Mouse (Mus musculus) urinary bladder, postnatal 10 days (tissue): ENCODE data around the gene Sympk.
A peak's percentile ranks its signal among the peaks of the same experiment; 100 is the strongest.
"Not testable (repeated sequence)": the region's sequence is repeated elsewhere in the genome, so short reads cannot be mapped to it uniquely, and the experiment has no call there.

Experiments
- DNase-seq: peaks from one replicate; pipeline ENCODE4 v3.0.0; 2022; ENCODE audit warnings: low spot score

The Sympk gene

GRCm38 (mm10) chr7:19052345-19053135, 28.4 kb downstream of the Sympk start:
- no peak for DNase-seq

- no peak for DNase-seq
Measured at GRCm38 (mm10) chr7:19053136-19053532, 29.0 kb downstream of the Sympk start.

- no peak for DNase-seq
Measured at GRCm38 (mm10) chr7:19054047-19054776, 30.0 kb downstream of the Sympk start, which contains the start of gene Rsph6a. Gene Rsph6a, plus strand, starts transcription at chr7:19054690.

GRCm38 (mm10) chr7:19054777-19055076, 30.6 kb downstream of the Sympk start:
- no peak for DNase-seq

- no peak for DNase-seq
Measured at GRCm38 (mm10) chr7:19055108-19055507, 30.9 kb downstream of the Sympk start.

GRCm38 (mm10) chr7:19057405-19057804, 33.2 kb downstream of the Sympk start:
- DNase-seq: no peak

GRCm38 (mm10) chr7:19065896-19066295, 41.7 kb downstream of the Sympk start:
- DNase-seq: no peak

- DNase-seq: no peak
Measured at GRCm38 (mm10) chr7:19067063-19067462, 42.9 kb downstream of the Sympk start.

- DNase-seq: no peak
Measured at GRCm38 (mm10) chr7:19067935-19068334, 43.8 kb downstream of the Sympk start.

- no peak for DNase-seq
Measured at GRCm38 (mm10) chr7:19068707-19069106, 44.5 kb downstream of the Sympk start.

GRCm38 (mm10) chr7:19069500-19069899, 45.3 kb downstream of the Sympk start:
- no peak for DNase-seq

GRCm38 (mm10) chr7:19071024-19071423, 46.8 kb downstream of the Sympk start:
- not testable (repeated sequence) for DNase-seq

GRCm38 (mm10) chr7:19073504-19073903, 49.3 kb downstream of the Sympk start:
- peak; percentile 13 for DNase-seq

- DNase-seq: no peak
Measured at GRCm38 (mm10) chr7:19074494-19074893, 50.3 kb downstream of the Sympk start.

- no peak for DNase-seq
Measured at GRCm38 (mm10) chr7:19075231-19075630, 51.1 kb downstream of the Sympk start.

- DNase-seq: peak; percentile 78
Measured at GRCm38 (mm10) chr7:19075723-19076585, 51.8 kb downstream of the Sympk start, which contains the start of gene Dmwd. Gene Dmwd, plus strand, starts transcription at chr7:19076227.

- no peak for DNase-seq
Measured at GRCm38 (mm10) chr7:19076586-19076991, 52.4 kb downstream of the Sympk start.

- DNase-seq: no peak
Measured at GRCm38 (mm10) chr7:19077761-19078160, 53.6 kb downstream of the Sympk start.

- DNase-seq: no peak
Measured at GRCm38 (mm10) chr7:19078732-19079131, 54.6 kb downstream of the Sympk start.

- no peak for DNase-seq
Measured at GRCm38 (mm10) chr7:19080451-19080950, 56.3 kb downstream of the Sympk start.

GRCm38 (mm10) chr7:19082171-19082570, 58.0 kb downstream of the Sympk start:
- no peak for DNase-seq

GRCm38 (mm10) chr7:19083096-19083495, 58.9 kb downstream of the Sympk start:
- DNase-seq: no peak
